Comparison of ENCODE assay signal across 29 mouse cellular contexts in genomic region chr8:103969929-103970328, GRCm38 (mm10).
DNase-seq lines count a peak whose midpoint lies in the region; ATAC-seq lines count a peak whose summit lies in the region.
"Had no signal": no experiment of that assay in that cellular context is flagged by ENCODE, and none has a peak within 500 bp of the region (broad histone marks: within the 10 kb centered on the region; RNA-seq: fewer than 3 reads in every experiment).

No protein-coding gene starts in this region.

- H3K27me3 ChIP-seq in lung, embryonic 16.5 days (ENCODE audit: control insufficient read depth, insufficient read depth, low read depth, low read length) = no peaks in the 10 kb centered on the region
- H3K27me3 ChIP-seq: CH12.LX; embryonic facial prominence, embryonic 13.5 days; forebrain, embryonic 12.5 days; forebrain, embryonic 15.5 days; heart, embryonic 12.5 days; heart, embryonic 15.5 days; Patski had no signal

- no peak overlapping the region for H3K4me2 ChIP-seq in lung, embryonic 16.5 days (ENCODE audit: low read depth, low read length)
- H3K4me2 ChIP-seq: embryonic facial prominence, embryonic 13.5 days; forebrain, embryonic 12.5 days; forebrain, embryonic 15.5 days; heart, embryonic 12.5 days; heart, embryonic 15.5 days; hindbrain, embryonic 14.5 days had no signal

- H3K4me1 ChIP-seq in lung, embryonic 16.5 days (replicated peaks; ENCODE audit: control insufficient read depth, insufficient read depth, low read length) = peaks cover 2% of the 10 kb centered on the region; the same call in 1 of the 2 replicates
- H3K4me1 ChIP-seq: embryonic facial prominence, embryonic 10.5 days; heart, embryonic 15.5 days had no signal

- DNase-seq in kidney, postnatal 14 days = peak; percentile 4
- no peak for DNase-seq in kidney, adult 8-10 months
- DNase-seq in lung, postnatal 10 days = peak; percentile 48
- peak; percentile 20 to 59 for DNase-seq in lung, postnatal 4 days
- no peak for DNase-seq in embryo, embryonic 10.5 days (ENCODE audit: low spot score)
- DNase-seq in adrenal gland, postnatal 14 days = no peak
- DNase-seq: adrenal gland, postnatal 10 days; B cell, adult 2 months; cerebellum, adult 11 months; cerebellum, adult 2 months; cerebellum, adult 9-11 months; cerebellum, postnatal 25 days; embryo, embryonic 11 days; gastrocnemius, postnatal 25 days; heart, adult 18-20 months; heart, postnatal 10 days; heart, postnatal 4 days had no signal

- no peaks in the 10 kb centered on the region for H3K36me3 ChIP-seq in lung, embryonic 16.5 days (ENCODE audit: control insufficient read depth, insufficient read depth, low read length)
- H3K36me3 ChIP-seq: embryonic facial prominence, embryonic 10.5 days; embryonic facial prominence, embryonic 13.5 days; forebrain, embryonic 12.5 days; forebrain, embryonic 15.5 days; G1E; heart, embryonic 12.5 days; heart, embryonic 15.5 days had no signal

- H3K9ac ChIP-seq in lung, embryonic 16.5 days (ENCODE audit: low read length) = no peak overlapping the region
- H3K9ac ChIP-seq: embryonic facial prominence, embryonic 13.5 days; forebrain, embryonic 12.5 days; forebrain, embryonic 15.5 days; heart, embryonic 12.5 days; heart, embryonic 15.5 days; hindbrain, embryonic 14.5 days had no signal

- peak overlapping the region; percentile 43; the same call in 1 of the 2 replicates for H3K27ac ChIP-seq in lung, embryonic 16.5 days (ENCODE audit: low read length)
- H3K27ac ChIP-seq: embryonic facial prominence, embryonic 10.5 days; embryonic facial prominence, embryonic 13.5 days; forebrain, embryonic 12.5 days; forebrain, embryonic 15.5 days; heart, embryonic 15.5 days; hindbrain, embryonic 14.5 days had no signal

- H3K9me3 ChIP-seq in lung, embryonic 16.5 days (ENCODE audit: control insufficient read depth, low read length) = no peaks in the 10 kb centered on the region
- H3K9me3 ChIP-seq: embryonic facial prominence, embryonic 10.5 days; embryonic facial prominence, embryonic 13.5 days; forebrain, embryonic 12.5 days; forebrain, embryonic 15.5 days; heart, embryonic 12.5 days; heart, embryonic 15.5 days had no signal

- H3K4me3 ChIP-seq in lung, embryonic 16.5 days (ENCODE audit: low read length) = no peak overlapping the region
- H3K4me3 ChIP-seq: embryonic facial prominence, embryonic 10.5 days; embryonic facial prominence, embryonic 13.5 days; erythroblast, embryonic 14.5 days; forebrain, embryonic 12.5 days; forebrain, embryonic 15.5 days; heart, embryonic 12.5 days; heart, embryonic 15.5 days had no signal

- WGBS in lung, embryonic 16.5 days = 53% methylated on average over 5 of the region's 5 CpGs

- ATAC-seq in lung, embryonic 16.5 days (ENCODE audit: low read depth) = peak; percentile 83
- ATAC-seq: forebrain, embryonic 15.5 days; Patski had no signal

Comparison
In these comparisons a context has a peak if more than half of its experiments do, and no peak if none do; other contexts are left out.
1. DNase-seq: peak in kidney, postnatal 14 days (single experiment), lung, postnatal 10 days (single experiment) and lung, postnatal 4 days (2 of 2); none in kidney, adult 8-10 months (0 of 2), embryo, embryonic 10.5 days (single experiment) and adrenal gland, postnatal 14 days (single experiment).